Mouse (Mus musculus): ENCODE results near the gene Tacc2. TPM values are rescaled to one million over a fixed set of nuclear protein-coding genes. Genes with fewer than 3 reads are reported as not detected.
A peak's percentile ranks its signal among the peaks of the same experiment; 100 is the strongest.

Gene Tacc2
- polyA plus RNA-seq, 1 experiment from 2014 or later = 34.7 TPM

DNA sequence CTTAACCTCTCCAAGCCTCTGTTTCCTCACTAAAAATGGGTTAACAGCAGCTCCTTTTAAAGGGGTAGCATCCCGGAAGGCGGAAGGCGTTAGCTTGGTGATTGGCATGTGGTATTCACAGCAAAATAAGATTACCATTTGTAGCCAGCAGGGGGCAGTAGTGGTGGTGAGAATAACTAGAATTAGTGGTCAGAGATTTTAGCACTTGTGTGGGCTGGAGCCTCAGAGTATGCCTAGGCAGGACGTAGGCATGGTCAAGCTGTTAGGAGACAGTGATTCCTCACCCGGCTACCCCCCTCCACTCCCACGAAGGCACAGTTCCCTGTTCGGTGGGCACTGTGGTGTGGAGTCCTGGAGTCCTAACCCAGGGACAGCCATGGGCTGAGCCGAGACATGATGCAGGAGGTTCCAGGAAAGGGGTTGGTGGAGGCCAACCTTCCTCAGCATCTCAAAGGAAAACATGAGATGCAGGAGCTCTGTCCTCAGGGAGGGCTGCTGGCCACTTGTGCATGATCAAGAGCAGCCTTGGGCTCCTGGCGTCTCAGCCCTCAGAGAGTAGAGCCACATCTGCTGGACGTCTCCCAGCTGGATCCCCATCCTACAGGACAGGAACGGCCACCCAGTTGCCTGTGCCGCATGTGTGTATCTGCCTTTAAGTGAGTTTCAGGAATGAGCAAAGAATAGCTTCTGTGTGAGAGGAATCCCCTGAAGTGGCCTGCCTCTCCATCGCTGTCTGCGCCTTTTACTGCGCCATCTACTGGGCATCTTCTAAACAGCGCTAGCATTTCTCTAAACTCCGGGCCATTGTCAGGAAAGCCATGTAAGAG lies 185.0 kb downstream of the Tacc2 start:
- peak; percentile 81 for DNase-seq (ENCODE audit: low spot score)
- peaks cover 6% of the 10 kb centered on the region for H3K36me3 ChIP-seq (ENCODE audit: control insufficient read depth, insufficient read depth, low read length)
- ATAC-seq (ENCODE audit: insufficient number of reproducible peaks, low FRiP score, low TSS enrichment, low read depth) = peak; percentile 65
- WGBS = 44% methylated on average over 17 of the region's 17 CpGs
- H3K9ac ChIP-seq (ENCODE audit: low read length) = no peak overlapping the region
- H3K27me3 ChIP-seq (ENCODE audit: control insufficient read depth, insufficient read depth, low read length) = no peaks in the 10 kb centered on the region
- no peak overlapping the region for H3K27ac ChIP-seq (replicated peaks; ENCODE audit: low read depth, low read length)
- H3K4me3 ChIP-seq (ENCODE audit: low read depth, low read length) = no peak overlapping the region
- no peak overlapping the region for H3K4me2 ChIP-seq (ENCODE audit: low read depth, severe bottlenecking)
- no peaks in the 10 kb centered on the region for H3K4me1 ChIP-seq (ENCODE audit: control insufficient read depth, insufficient read depth, low read length)
- H3K9me3 ChIP-seq (ENCODE audit: control insufficient read depth, low read length) = no peaks in the 10 kb centered on the region

DNA sequence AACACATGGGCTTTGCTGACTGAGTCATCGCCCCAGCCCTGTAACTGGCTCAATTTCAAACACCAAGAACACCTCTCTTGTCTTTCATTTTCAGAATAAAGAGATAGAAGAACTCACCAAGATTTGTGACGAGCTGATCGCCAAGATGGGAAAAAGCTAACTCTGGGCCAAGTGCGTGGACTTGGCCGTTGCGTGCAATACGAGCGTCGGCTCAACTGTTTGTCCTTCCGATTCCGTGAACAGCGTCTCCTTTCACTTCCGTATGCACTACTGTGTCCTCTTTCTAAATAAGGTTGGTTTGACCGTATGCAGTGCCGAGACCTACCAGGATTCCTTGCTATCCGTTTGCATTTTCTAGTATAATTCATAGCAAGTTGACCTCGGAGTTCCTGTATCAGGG lies 186.9 kb downstream of the Tacc2 start:
- Histone ChIP-seq H3K4me3 (ENCODE audit: low read depth, low read length) (no peak overlapping the region), H3K9ac (ENCODE audit: low read length) (no peak overlapping the region), H3K4me2 (ENCODE audit: low read depth, severe bottlenecking) (no peak overlapping the region), H3K4me1 (ENCODE audit: control insufficient read depth, insufficient read depth, low read length) (no peaks in the 10 kb centered on the region), H3K27me3 (ENCODE audit: control insufficient read depth, insufficient read depth, low read length) (no peaks in the 10 kb centered on the region), H3K36me3 (ENCODE audit: control insufficient read depth, insufficient read depth, low read length) (peaks cover 6% of the 10 kb centered on the region), H3K9me3 (ENCODE audit: control insufficient read depth, low read length) (no peaks in the 10 kb centered on the region), H3K27ac (replicated peaks; ENCODE audit: low read depth, low read length) (no peak overlapping the region)
- WGBS = 96% methylated on average over 17 of the region's 17 CpGs
- DNase-seq (ENCODE audit: low spot score) (no peak), ATAC-seq (ENCODE audit: insufficient number of reproducible peaks, low FRiP score, low TSS enrichment, low read depth) (no peak)

DNA sequence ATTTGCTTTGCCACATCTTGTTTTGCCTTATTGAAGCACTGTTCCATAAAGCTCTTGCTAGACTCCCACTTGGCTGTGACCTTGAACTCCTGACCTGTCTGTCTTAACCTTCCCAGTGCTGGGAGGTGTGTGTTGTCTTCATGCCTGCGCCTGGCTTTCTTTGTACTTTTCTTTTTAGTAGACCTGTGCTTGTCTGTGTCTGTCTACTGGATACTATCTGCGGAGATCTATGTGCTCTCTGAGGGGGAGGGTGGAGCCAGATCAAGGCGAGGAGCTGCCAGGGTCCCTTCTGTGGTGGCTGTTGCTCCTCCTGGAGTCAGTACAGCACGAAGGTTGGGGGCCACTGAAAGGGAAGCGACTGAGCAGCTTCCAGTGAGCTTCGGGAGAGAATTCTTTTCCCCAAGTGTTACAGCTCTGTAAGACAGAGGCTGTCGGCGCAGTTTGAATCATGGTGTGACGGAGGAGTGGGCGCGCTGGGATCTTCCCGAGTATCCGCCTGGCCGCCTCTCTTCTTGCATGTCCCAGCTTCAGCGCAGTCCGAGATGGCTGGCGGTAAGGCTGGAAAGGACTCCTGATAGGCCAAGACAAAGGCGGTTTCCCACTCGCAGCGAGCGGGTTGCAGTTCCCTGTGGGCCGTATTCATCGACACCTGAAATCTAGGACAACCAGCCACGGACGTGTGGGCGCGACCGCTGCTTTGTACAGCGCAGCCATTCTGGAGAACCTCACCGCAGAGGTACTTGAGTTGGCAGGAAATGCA lies 189.4 kb downstream of the Tacc2 start:
- Histone ChIP-seq H3K27me3 (ENCODE audit: control insufficient read depth, insufficient read depth, low read length) (no peaks in the 10 kb centered on the region), H3K27ac (replicated peaks; ENCODE audit: low read depth, low read length) (no peak overlapping the region), H3K4me1 (ENCODE audit: control insufficient read depth, insufficient read depth, low read length) (no peaks in the 10 kb centered on the region), H3K9me3 (ENCODE audit: control insufficient read depth, low read length) (no peaks in the 10 kb centered on the region), H3K4me2 (ENCODE audit: low read depth, severe bottlenecking) (no peak overlapping the region), H3K4me3 (ENCODE audit: low read depth, low read length) (no peak overlapping the region), H3K36me3 (ENCODE audit: control insufficient read depth, insufficient read depth, low read length) (no peaks in the 10 kb centered on the region; the same call in 1 of the 2 replicates), H3K9ac (ENCODE audit: low read length) (no peak overlapping the region)
- WGBS = 71% methylated on average over 30 of the region's 30 CpGs
- DNase-seq (ENCODE audit: low spot score) = no peak
- ATAC-seq (ENCODE audit: insufficient number of reproducible peaks, low FRiP score, low TSS enrichment, low read depth) = no peak

DNA sequence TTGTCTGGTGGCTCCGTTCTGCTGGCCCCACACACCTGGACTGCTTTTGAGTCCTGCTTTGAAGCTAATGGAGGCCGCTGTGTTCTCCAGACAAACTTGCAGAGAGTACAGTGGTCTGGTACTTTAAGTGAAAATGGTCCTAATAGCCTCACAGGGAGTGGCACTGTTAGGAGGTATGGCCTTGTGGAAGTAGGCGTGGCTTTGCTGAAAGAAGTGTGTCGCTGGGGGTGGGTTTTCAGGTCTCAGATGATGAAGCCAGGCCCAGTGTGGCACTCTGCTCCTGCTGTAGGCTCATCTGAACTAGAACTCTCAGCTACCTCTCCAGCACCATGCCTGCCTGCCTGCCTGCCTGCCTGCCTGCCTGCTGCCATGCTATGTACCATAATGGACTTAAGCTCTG lies 190.9 kb downstream of the Tacc2 start:
- Histone ChIP-seq H3K27ac (replicated peaks; ENCODE audit: low read depth, low read length) (no peak overlapping the region), H3K9me3 (ENCODE audit: control insufficient read depth, low read length) (no peaks in the 10 kb centered on the region), H3K4me2 (ENCODE audit: low read depth, severe bottlenecking) (no peak overlapping the region), H3K9ac (ENCODE audit: low read length) (no peak overlapping the region), H3K4me3 (ENCODE audit: low read depth, low read length) (no peak overlapping the region), H3K36me3 (ENCODE audit: control insufficient read depth, insufficient read depth, low read length) (no peaks in the 10 kb centered on the region; the same call in 1 of the 2 replicates), H3K4me1 (ENCODE audit: control insufficient read depth, insufficient read depth, low read length) (no peaks in the 10 kb centered on the region), H3K27me3 (ENCODE audit: control insufficient read depth, insufficient read depth, low read length) (no peaks in the 10 kb centered on the region)
- WGBS = 89% methylated on average over 4 of the region's 4 CpGs
- ATAC-seq (ENCODE audit: insufficient number of reproducible peaks, low FRiP score, low TSS enrichment, low read depth) (no peak), DNase-seq (ENCODE audit: low spot score) (no peak)

DNA sequence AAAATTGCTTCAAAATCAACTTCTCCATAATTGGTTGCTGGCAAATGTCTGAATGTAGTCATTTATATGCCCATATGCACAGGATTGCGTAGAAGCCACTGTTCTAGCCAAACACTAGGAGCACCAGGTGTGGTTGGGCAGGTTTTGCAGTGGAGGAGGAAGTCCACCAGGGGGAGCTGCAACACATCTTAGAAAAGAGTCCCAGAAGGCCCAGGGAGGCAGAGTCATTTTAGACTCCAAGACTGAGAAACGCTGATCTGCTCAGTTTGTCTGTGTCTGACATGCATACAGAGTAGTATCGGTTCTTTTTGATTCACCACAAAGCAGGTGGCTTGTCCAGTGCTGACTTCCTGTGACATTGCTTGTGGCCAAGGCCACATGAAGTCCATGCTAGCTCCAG lies 193.5 kb downstream of the Tacc2 start:
- DNase-seq (ENCODE audit: low spot score) = peak; percentile 89

DNA sequence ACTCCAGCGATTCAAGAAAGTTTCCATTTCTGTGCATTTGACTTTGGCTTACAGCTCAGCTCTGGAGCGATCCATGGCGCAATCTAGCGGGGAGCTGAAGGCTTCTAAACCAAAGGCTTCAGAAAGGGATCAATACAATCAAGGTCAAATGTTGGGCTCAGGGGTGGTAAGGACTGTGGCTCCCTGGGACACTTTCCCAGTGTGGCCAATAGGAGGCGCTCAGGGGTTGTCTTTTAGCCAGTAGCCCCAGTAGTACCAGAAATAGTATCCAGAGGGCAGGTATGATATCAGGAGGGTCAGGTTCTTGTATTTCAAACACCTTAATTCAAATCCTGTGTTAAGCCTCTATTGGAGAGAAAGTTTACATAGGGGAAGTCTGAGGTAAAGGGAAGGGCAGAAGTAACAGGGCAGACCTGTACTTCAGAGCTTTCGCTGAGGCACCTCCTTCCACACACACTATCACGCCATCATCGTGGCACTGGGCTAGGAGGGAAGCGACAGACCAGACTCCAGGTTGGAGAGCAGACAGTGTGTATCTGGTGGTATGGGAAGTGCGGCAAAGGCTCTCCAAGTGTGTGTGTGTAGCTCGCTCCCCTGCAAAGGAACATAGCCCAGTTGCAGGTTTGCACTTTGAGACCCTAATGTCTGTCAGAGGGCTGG lies 196.1 kb downstream of the Tacc2 start:
- Histone ChIP-seq H3K4me1 (ENCODE audit: control insufficient read depth, insufficient read depth, low read length) (no peaks in the 10 kb centered on the region), H3K4me2 (ENCODE audit: low read depth, severe bottlenecking) (no peak overlapping the region), H3K27ac (replicated peaks; ENCODE audit: low read depth, low read length) (no peak overlapping the region), H3K9me3 (ENCODE audit: control insufficient read depth, low read length) (no peaks in the 10 kb centered on the region), H3K9ac (ENCODE audit: low read length) (no peak overlapping the region), H3K36me3 (ENCODE audit: control insufficient read depth, insufficient read depth, low read length) (no peaks in the 10 kb centered on the region), H3K4me3 (ENCODE audit: low read depth, low read length) (no peak overlapping the region), H3K27me3 (ENCODE audit: control insufficient read depth, insufficient read depth, low read length) (no peaks in the 10 kb centered on the region)
- WGBS = 65% methylated on average over 11 of the region's 11 CpGs
- DNase-seq (ENCODE audit: low spot score) (peak; percentile 64), ATAC-seq (ENCODE audit: insufficient number of reproducible peaks, low FRiP score, low TSS enrichment, low read depth) (no peak)

More for the DNA sequence above, 193.5 kb downstream of the Tacc2 start:
- Histone ChIP-seq H3K4me3 (ENCODE audit: low read depth, low read length) (no peak overlapping the region), H3K27me3 (ENCODE audit: control insufficient read depth, insufficient read depth, low read length) (no peaks in the 10 kb centered on the region), H3K4me2 (ENCODE audit: low read depth, severe bottlenecking) (no peak overlapping the region), H3K27ac (replicated peaks; ENCODE audit: low read depth, low read length) (no peak overlapping the region), H3K4me1 (ENCODE audit: control insufficient read depth, insufficient read depth, low read length) (no peaks in the 10 kb centered on the region), H3K9me3 (ENCODE audit: control insufficient read depth, low read length) (no peaks in the 10 kb centered on the region), H3K36me3 (ENCODE audit: control insufficient read depth, insufficient read depth, low read length) (no peaks in the 10 kb centered on the region), H3K9ac (ENCODE audit: low read length) (no peak overlapping the region)
- 29% methylated on average over 3 of the region's 3 CpGs for WGBS
- no peak for ATAC-seq (ENCODE audit: insufficient number of reproducible peaks, low FRiP score, low TSS enrichment, low read depth)

DNA sequence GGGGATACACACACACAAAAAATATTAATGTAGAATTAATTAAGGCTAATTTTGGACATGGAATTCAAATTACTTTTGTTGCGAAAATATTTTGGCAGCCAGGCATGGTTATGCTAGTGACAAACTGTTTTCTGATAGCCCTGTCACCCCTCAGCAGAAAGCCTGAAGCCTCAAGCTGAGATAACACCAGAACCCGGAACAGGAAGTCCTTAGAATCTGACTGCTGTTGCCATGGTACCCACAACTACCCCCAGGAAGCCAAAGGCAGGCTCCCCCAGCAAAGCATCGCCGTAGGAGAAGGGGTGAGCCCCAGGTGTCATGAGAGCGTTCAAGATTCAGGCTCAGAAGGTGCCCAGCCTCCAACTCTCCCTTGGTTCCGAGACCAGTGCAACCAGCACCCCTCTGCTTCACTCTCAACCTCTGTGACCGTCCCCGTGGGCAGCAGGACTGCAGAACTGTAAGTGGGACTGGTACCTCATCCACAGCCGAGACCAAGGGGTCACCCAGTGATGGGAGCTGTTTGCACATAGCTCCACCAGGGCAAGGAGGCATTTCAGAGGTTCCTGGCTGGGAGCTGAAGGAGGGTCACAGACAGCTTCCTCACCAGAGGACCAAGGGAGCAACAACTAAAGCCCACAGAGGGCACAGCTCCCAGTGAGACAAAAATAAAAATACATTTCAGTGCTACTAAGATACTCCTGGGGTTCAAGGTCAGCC lies 196.8 kb downstream of the Tacc2 start, which contains the start of gene Btbd16:
Gene Btbd16, plus strand, starts transcription at position 156 of the 717 bp plus-strand sequence.
- 64% methylated on average over 9 of the region's 9 CpGs for WGBS
- Histone ChIP-seq H3K4me3 (ENCODE audit: low read depth, low read length) (no peak within 1 kb of the TSS), H3K4me1 (ENCODE audit: control insufficient read depth, insufficient read depth, low read length) (no peaks in the 10 kb centered on the region), H3K9me3 (ENCODE audit: control insufficient read depth, low read length) (no peaks in the 10 kb centered on the region), H3K9ac (ENCODE audit: low read length) (no peak within 1 kb of the TSS), H3K27ac (replicated peaks; ENCODE audit: low read depth, low read length) (no peak within 1 kb of the TSS), H3K36me3 (ENCODE audit: control insufficient read depth, insufficient read depth, low read length) (no peaks in the 10 kb centered on the region), H3K27me3 (ENCODE audit: control insufficient read depth, insufficient read depth, low read length) (no peaks in the 10 kb centered on the region), H3K4me2 (ENCODE audit: low read depth, severe bottlenecking) (no peak within 1 kb of the TSS)
- ATAC-seq (ENCODE audit: insufficient number of reproducible peaks, low FRiP score, low TSS enrichment, low read depth) = no peak
- DNase-seq (ENCODE audit: low spot score) = no peak
